22 mouse cellular contexts compared by ENCODE assay signal in genomic region chr13:45089846-45090245, GRCm38 (mm10). TPM values are rescaled to one million over a fixed set of nuclear protein-coding genes. Genes with fewer than 3 reads are reported as not detected.
DNase-seq lines count a peak whose midpoint lies in the region; ATAC-seq and TF ChIP-seq lines count a peak whose summit lies in the region.
"Had no signal": no experiment of that assay in that cellular context is flagged by ENCODE, and none has a peak within 500 bp of the region (broad histone marks: within the 10 kb centered on the region; RNA-seq: fewer than 3 reads in every experiment).

No protein-coding gene starts in this region.

- peaks cover 10% of the 10 kb centered on the region; the same call in 1 of the 2 replicates for H3K4me1 ChIP-seq in kidney, adult 2 months (ENCODE audit: control insufficient read depth, insufficient read depth, low read length)
- no peaks in the 10 kb centered on the region for H3K4me1 ChIP-seq in forebrain, embryonic 16.5 days (replicated peaks; ENCODE audit: control insufficient read depth, insufficient read depth, low read length)
- H3K4me1 ChIP-seq: midbrain, embryonic 13.5 days had no signal

- H3K4me3 ChIP-seq in kidney, adult 2 months (ENCODE audit: insufficient read depth, low read depth, low read length) = no peak overlapping the region
- H3K4me3 ChIP-seq in forebrain, embryonic 16.5 days (replicated peaks; ENCODE audit: low read length) = no peak overlapping the region
- H3K4me3 ChIP-seq: erythroblast, embryonic 14.5 days; heart, embryonic 13.5 days; limb, embryonic 12.5 days; liver, embryonic 13.5 days; lung, embryonic 15.5 days; midbrain, embryonic 13.5 days had no signal

- H3K9ac ChIP-seq in forebrain, embryonic 16.5 days (replicated peaks; ENCODE audit: low read depth, low read length) = no peak overlapping the region
- H3K9ac ChIP-seq: heart, embryonic 13.5 days; limb, embryonic 12.5 days; liver, embryonic 13.5 days; lung, embryonic 15.5 days; midbrain, embryonic 13.5 days had no signal

- ATAC-seq in forebrain, embryonic 16.5 days = no peak
- ATAC-seq: forebrain, embryonic 14.5 days; hindbrain, postnatal 0 days; midbrain, embryonic 13.5 days had no signal

- no peaks in the 10 kb centered on the region for H3K9me3 ChIP-seq in forebrain, embryonic 16.5 days (ENCODE audit: control insufficient read depth, low read length)
- H3K9me3 ChIP-seq: heart, embryonic 13.5 days; limb, embryonic 12.5 days; liver, embryonic 13.5 days; lung, embryonic 15.5 days; midbrain, embryonic 13.5 days had no signal

- H3K27ac ChIP-seq in kidney, adult 2 months (ENCODE audit: insufficient read depth, low read depth, low read length) = peak overlapping the region; percentile 92; the same call in 1 of the 2 replicates
- H3K27ac ChIP-seq in forebrain, embryonic 16.5 days (ENCODE audit: low read length) = no peak overlapping the region
- H3K27ac ChIP-seq: heart, embryonic 13.5 days; hindbrain, postnatal 0 days; limb, embryonic 12.5 days; liver, embryonic 13.5 days; midbrain, embryonic 13.5 days had no signal

- 71% methylated on average over 13 of the region's 13 CpGs for WGBS in kidney, adult 2 months
- 85% methylated on average over 13 of the region's 13 CpGs for WGBS in forebrain, embryonic 16.5 days

- no peaks in the 10 kb centered on the region for H3K36me3 ChIP-seq in kidney, adult 2 months (ENCODE audit: control insufficient read depth, insufficient read depth, low read length)
- no peaks in the 10 kb centered on the region for H3K36me3 ChIP-seq in forebrain, embryonic 16.5 days (ENCODE audit: control insufficient read depth, insufficient read depth)
- H3K36me3 ChIP-seq: heart, embryonic 13.5 days; limb, embryonic 12.5 days; liver, embryonic 13.5 days; lung, embryonic 15.5 days; midbrain, embryonic 13.5 days had no signal

- no peaks in the 10 kb centered on the region for H3K27me3 ChIP-seq in kidney, adult 2 months (replicated peaks; ENCODE audit: control insufficient read depth, insufficient read depth, low read length)
- no peaks in the 10 kb centered on the region for H3K27me3 ChIP-seq in forebrain, embryonic 16.5 days (replicated peaks; ENCODE audit: control insufficient read depth, insufficient read depth, low read length)
- H3K27me3 ChIP-seq: heart, embryonic 13.5 days; lung, embryonic 15.5 days; midbrain, embryonic 13.5 days had no signal

- no peak for TF ChIP-seq CTCF in kidney, adult 2 months (conservative IDR thresholded peaks at IDR 0.05; ENCODE audit: insufficient read depth, insufficient read length, low read depth, low read length)

- peak; percentile 22 for DNase-seq in adrenal gland, postnatal 10 days
- no peak for DNase-seq in adrenal gland, postnatal 4 days (ENCODE audit: low spot score in 2 of 2)
- DNase-seq in kidney, adult 2 months = no peak
- DNase-seq in kidney, postnatal 4 days = no peak
- DNase-seq in urinary bladder, postnatal 14 days (ENCODE audit: low spot score) = peak; percentile 56
- DNase-seq in urinary bladder, postnatal 4 days (ENCODE audit: low spot score in 2 of 2) = no peak
- no peak for DNase-seq in frontal cortex, postnatal 36 days (ENCODE audit: low spot score in 2 of 2)
- DNase-seq: heart, postnatal 4 days; kidney, postnatal 25 days; layer of hippocampus, adult 9-11 months; liver, embryonic 13.5 days; thymus, adult 2 months had no signal

- TF ChIP-seq POLR2A in kidney, adult 2 months (IDR thresholded peaks at IDR 0.05; ENCODE audit: low read depth, low read length) = no peak

- H3K4me2 ChIP-seq in forebrain, embryonic 16.5 days (ENCODE audit: low read length) = no peak overlapping the region
- H3K4me2 ChIP-seq: heart, embryonic 13.5 days; limb, embryonic 12.5 days; liver, embryonic 13.5 days; lung, embryonic 15.5 days; midbrain, embryonic 13.5 days had no signal

RNA-seq across cellular contexts. Expression of gene Gm9817, which starts 11.4 kb away (rescaled TPM):
- under 1 TPM in 1 of 2 experiments, not detected in 1; 0.15 TPM for total RNA-seq in adrenal gland, postnatal 10 days (2021)
- total RNA-seq in adrenal gland, postnatal 4 days (2021) = under 1 TPM; 0.11 to 0.14 TPM
- polyA plus RNA-seq in kidney, adult 2 months (2012; rRNA removed) = 0.04 TPM in 1 of 2 replicates, not detected in the other
- polyA plus RNA-seq in forebrain, embryonic 16.5 days (2015; fragmentation: Nextera tagmentation; extraction: Ambion mirVana) = not detected in 2 replicates
- total RNA-seq: neutrophil, adult 5-6 weeks had no signal
- polyA plus RNA-seq: embryonic facial prominence, embryonic 11.5 days; erythroblast, embryonic 14.5 days; limb, embryonic 12.5 days; liver, embryonic 13.5 days; lung, embryonic 15.5 days; midbrain, embryonic 13.5 days; thymus, adult 2 months had no signal

Comparison
In these comparisons a context has a peak if more than half of its experiments do, and no peak if none do; other contexts are left out.
1. DNase-seq: peak in adrenal gland, postnatal 10 days (single experiment) and urinary bladder, postnatal 14 days (single experiment); none in adrenal gland, postnatal 4 days (0 of 2), kidney, adult 2 months (single experiment), kidney, postnatal 4 days (0 of 2), urinary bladder, postnatal 4 days (0 of 2) and frontal cortex, postnatal 36 days (0 of 2).